13 mouse cellular contexts compared by ENCODE assay signal in the genomic region with DNA sequence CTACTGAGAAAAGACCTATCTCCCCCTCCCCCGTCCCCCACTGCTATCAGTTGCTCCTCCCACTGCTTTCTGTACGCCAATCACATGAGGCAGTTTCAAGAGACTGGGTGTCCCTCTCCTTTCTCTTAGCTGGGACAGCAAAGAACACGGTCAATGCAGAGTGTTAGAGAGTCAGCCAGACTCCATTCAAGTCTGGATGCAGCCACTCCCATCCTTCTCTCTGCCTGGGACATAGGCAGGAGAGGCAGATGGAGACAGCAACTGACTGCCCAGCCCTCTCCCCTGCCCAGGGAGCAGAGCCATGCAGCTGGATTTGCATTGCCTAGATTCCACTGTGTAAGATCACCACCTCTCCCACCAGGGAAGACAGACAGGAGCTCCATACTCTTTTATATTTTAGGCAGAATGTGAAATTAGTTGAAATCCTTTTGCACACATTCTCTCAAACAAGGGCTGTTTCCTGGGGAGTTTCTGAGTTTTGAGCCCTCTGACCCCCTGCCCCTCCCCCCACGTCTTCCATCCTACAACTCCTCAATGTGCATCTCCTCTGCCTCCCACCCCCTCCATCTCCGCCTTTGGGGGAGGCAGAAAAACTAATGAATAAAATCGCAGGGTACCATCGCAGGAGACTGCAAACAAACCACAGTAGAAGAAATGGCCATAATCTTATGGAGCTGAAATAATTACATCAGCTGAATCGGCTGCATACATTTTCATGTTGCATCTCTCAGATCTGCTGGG.
DNase-seq lines count a peak whose midpoint lies in the region; ATAC-seq lines count a peak whose summit lies in the region.
"Had no signal": no experiment of that assay in that cellular context is flagged by ENCODE, and none has a peak within 500 bp of the region (broad histone marks: within the 10 kb centered on the region; RNA-seq: fewer than 3 reads in every experiment).

No protein-coding gene starts in this region.

- peak; percentile 21 for DNase-seq in neural tube, embryonic 10.5 days (ENCODE audit: extremely low spot score, low spot score)
- peak; percentile 17 for DNase-seq in embryonic facial prominence, embryonic 10.5 days (ENCODE audit: low spot score)
- no peak for DNase-seq in limb, embryonic 10.5 days (ENCODE audit: low spot score)
- DNase-seq in gastrocnemius, postnatal 25 days = no peak
- DNase-seq in B cell, adult 2 months = no peak
- DNase-seq in ovary, adult 18-20 months (ENCODE audit: low spot score) = no peak
- DNase-seq: heart, postnatal 36 days; kidney, postnatal 10 days; lung, postnatal 36 days; spleen, adult 18-20 months; thymus, postnatal 14 days had no signal

- no peak overlapping the region for H3K9ac ChIP-seq in neural tube, embryonic 15.5 days (replicated peaks)

- 37% methylated on average over 8 of the region's 8 CpGs for WGBS in neural tube, embryonic 15.5 days
- WGBS in embryonic facial prominence, embryonic 10.5 days = 45% methylated on average over 8 of the region's 8 CpGs
- WGBS in limb, embryonic 10.5 days = 52% methylated on average over 8 of the region's 8 CpGs

- ATAC-seq in neural tube, embryonic 15.5 days (ENCODE audit: low FRiP score) = no peak
- ATAC-seq: activated CD4-positive, CD25-positive, alpha-beta regulatory T cell, adult 4 months had no signal

- no peaks in the 10 kb centered on the region for H3K27me3 ChIP-seq in neural tube, embryonic 15.5 days (replicated peaks)
- no peaks in the 10 kb centered on the region for H3K27me3 ChIP-seq in embryonic facial prominence, embryonic 10.5 days (replicated peaks; ENCODE audit: low read depth, poor library complexity, severe bottlenecking)
- H3K27me3 ChIP-seq in limb, embryonic 10.5 days (ENCODE audit: low read depth, poor library complexity, severe bottlenecking) = no peaks in the 10 kb centered on the region

- H3K27ac ChIP-seq in neural tube, embryonic 15.5 days (replicated peaks) = no peak overlapping the region
- H3K27ac ChIP-seq in embryonic facial prominence, embryonic 10.5 days (replicated peaks) = peak overlapping the region; percentile 65
- peak overlapping the region; percentile 36; the same call in 1 of the 2 replicates for H3K27ac ChIP-seq in limb, embryonic 10.5 days

- H3K9me3 ChIP-seq in neural tube, embryonic 15.5 days (replicated peaks) = no peaks in the 10 kb centered on the region
- no peaks in the 10 kb centered on the region for H3K9me3 ChIP-seq in embryonic facial prominence, embryonic 10.5 days
- no peaks in the 10 kb centered on the region for H3K9me3 ChIP-seq in limb, embryonic 10.5 days (replicated peaks)

- peaks cover 3% of the 10 kb centered on the region; the same call in 1 of the 2 replicates for H3K4me1 ChIP-seq in neural tube, embryonic 15.5 days
- H3K4me1 ChIP-seq in embryonic facial prominence, embryonic 10.5 days = peaks cover 11% of the 10 kb centered on the region
- peaks cover 8% of the 10 kb centered on the region for H3K4me1 ChIP-seq in limb, embryonic 10.5 days

- no peaks in the 10 kb centered on the region for H3K36me3 ChIP-seq in neural tube, embryonic 15.5 days
- H3K36me3 ChIP-seq in embryonic facial prominence, embryonic 10.5 days (replicated peaks) = no peaks in the 10 kb centered on the region
- no peaks in the 10 kb centered on the region for H3K36me3 ChIP-seq in limb, embryonic 10.5 days

- no peak overlapping the region for H3K4me2 ChIP-seq in neural tube, embryonic 15.5 days

- no peak overlapping the region for H3K4me3 ChIP-seq in neural tube, embryonic 15.5 days (replicated peaks)
- no peak overlapping the region for H3K4me3 ChIP-seq in embryonic facial prominence, embryonic 10.5 days
- H3K4me3 ChIP-seq in limb, embryonic 10.5 days = no peak overlapping the region

Comparison
In these comparisons a context has a peak if more than half of its experiments do, and no peak if none do; other contexts are left out.
1. DNase-seq: peak in neural tube, embryonic 10.5 days (single experiment) and embryonic facial prominence, embryonic 10.5 days (single experiment); none in limb, embryonic 10.5 days (single experiment), gastrocnemius, postnatal 25 days (single experiment), B cell, adult 2 months (0 of 2) and ovary, adult 18-20 months (single experiment).